Mouse (Mus musculus) left cerebral cortex, adult 2 months (tissue): ENCODE data around the gene Ctnna2. TPM values are rescaled to one million over a fixed set of nuclear protein-coding genes. Genes with fewer than 3 reads are reported as not detected.
A peak's percentile ranks its signal among the peaks of the same experiment; 100 is the strongest.

Experiments used
- DNase-seq, 2 experiments: peaks; one replicate each; pipeline ENCODE4 v3.0.0; 2021 to 2022; ENCODE audit warnings: low spot score in 2 of 2, mixed read lengths in 1 of 2; ENCODE audit errors: extremely low spot score in 1 of 2
- H3K27ac ChIP-seq: fragments of 200-600 bp; 2 replicates; pipeline ENCODE4 v1.8.1; 2022
- H3K4me3 ChIP-seq: fragments of 200-600 bp; 2 replicates; pipeline ENCODE4 v1.8.1; 2022
- CTCF ChIP-seq: fragments of 200-600 bp; IDR thresholded peaks from 2 replicates; pipeline ENCODE4 v1.8.1; 2022; ENCODE audit warnings: antibody characterized with exemption, mild to moderate bottlenecking, moderate library complexity
- intact Hi-C: fragments of 180-260 bp; cut with DNase I; formaldehyde crosslinking; loops from one replicate; pipeline ENCODE4 v1.15.1; 2025
- total RNA-seq, 2 experiments: library from RNA; stranded (reverse); gene quantifications; 2 replicates each; pipeline ENCODE4 v1.2.3; 2021

Gene Ctnna2
- total RNA-seq, 2 experiments from 2014 or later = 112 to 114 TPM

DNA sequence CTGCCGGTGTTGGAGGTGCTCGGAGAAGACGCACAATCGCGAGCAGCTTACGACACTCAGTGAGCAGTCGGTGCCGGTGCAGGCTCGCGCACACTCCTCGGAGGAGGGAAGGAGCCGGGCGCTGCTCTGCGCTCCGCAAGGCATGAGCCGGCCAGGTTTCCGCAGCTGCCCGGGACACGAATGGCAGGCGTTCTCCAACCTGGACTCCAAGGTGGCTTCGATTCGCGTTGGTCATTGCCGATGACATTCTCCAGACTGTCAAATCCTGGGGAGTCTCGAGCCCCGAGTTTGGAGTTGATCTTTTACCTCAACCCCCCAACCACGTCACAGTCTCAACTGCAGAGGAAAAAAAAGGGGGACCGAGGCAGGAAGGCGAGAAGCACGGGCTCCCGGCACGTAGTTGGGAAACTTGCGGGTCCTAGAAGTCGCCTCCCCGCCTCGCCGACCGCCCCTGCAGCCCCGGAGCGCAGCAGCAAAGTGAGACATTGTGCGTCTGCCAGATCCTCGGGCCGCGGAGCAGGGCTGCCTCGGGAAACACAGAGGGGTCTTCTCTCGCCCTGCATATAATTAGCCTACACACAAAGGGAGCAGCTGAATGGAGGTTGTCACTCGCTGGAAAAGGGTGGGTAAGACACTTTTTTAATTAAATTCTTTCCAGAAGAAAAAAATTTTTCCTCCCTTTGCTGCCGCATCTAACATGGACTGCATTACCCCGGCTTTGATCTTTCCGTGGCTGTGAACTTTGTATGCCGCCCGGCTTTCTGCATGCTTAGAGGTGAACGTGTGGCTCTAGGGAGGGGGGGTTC lies 736.7 kb downstream of the Ctnna2 start, which contains the start of gene Lrrtm1:
TSS of gene Lrrtm1 (plus strand) at position 89 of the 806 bp plus-strand sequence.
- Histone ChIP-seq H3K27ac (peak within 1 kb of the TSS; percentile 95), H3K4me3 (peak within 1 kb of the TSS; percentile 74)
- intact Hi-C loops = loop anchor here (5.0 to 10.0 kb wide), 3 partner anchors 202 to 488 kb away; no protein-coding TSS in a partner anchor
- peak; percentile 21 for TF ChIP-seq CTCF
- peak; percentile 80 to 82 for DNase-seq

GRCm38 (mm10) chr6:77240426-77240825 lies 739.1 kb downstream of the Ctnna2 start:
- intact Hi-C loops = loop anchor here (5.0 to 10.0 kb wide), 3 partner anchors 204 to 486 kb away; no protein-coding TSS in a partner anchor
- Histone ChIP-seq H3K4me3 (no peak overlapping the region), H3K27ac (no peak overlapping the region)
- no peak for DNase-seq
- no peak for TF ChIP-seq CTCF

GRCm38 (mm10) chr6:77222849-77223638 lies 756.5 kb downstream of the Ctnna2 start:
- peak overlapping the region; percentile 53 for H3K27ac ChIP-seq
- intact Hi-C loops = no loop called here
- TF ChIP-seq CTCF = no peak
- H3K4me3 ChIP-seq = peak overlapping the region; percentile 13; the same call in 1 of the 2 replicates
- peak; percentile 67 to 70 for DNase-seq

DNA sequence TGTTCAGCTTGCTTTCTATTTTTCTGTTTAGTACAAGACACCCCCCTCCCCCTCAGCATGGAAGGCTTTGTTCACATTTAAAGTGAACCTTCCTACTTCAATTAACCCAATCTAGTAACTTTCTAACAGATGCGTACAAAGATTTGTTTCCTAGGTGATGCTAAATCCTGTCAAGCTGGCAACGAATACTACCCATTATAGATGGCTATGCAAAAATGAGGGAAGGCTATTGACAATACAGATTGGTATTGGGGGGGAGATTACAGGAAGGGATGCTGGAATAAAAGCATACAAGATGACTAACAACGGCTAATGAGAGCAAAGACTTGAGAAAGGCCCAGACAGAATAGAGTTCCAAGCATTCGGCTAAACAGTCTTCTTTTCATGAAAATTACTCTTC lies 758.7 kb downstream of the Ctnna2 start:
- no peak overlapping the region for H3K4me3 ChIP-seq
- intact Hi-C loops = no loop called here
- no peak for TF ChIP-seq CTCF
- H3K27ac ChIP-seq = no peak overlapping the region
- no peak for DNase-seq

DNA sequence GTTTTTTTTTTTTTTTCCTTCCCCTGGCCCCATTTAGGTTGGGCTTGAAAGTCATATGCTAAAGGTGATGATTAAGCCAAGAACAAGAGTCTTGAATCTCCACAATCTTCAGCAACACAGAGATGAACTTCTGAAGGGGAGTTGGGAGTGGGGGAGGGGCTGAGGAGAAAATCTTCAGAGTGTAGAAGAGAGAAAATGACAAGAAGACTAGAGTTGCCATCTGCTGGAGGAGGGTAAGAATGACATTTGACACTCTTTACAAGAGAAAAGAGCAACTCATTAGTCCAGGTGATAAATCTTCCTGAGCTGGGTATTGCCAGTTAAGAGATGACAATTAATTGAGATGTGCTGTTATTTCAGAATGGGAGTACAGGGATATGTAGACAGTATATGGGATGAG lies 760.6 kb downstream of the Ctnna2 start:
- Histone ChIP-seq H3K4me3 (no peak overlapping the region), H3K27ac (peak overlapping the region; percentile 70)
- peak in 1 of 2 experiments; percentile 27 for DNase-seq
- peak; percentile 52 for TF ChIP-seq CTCF
- intact Hi-C loops = no loop called here

DNA sequence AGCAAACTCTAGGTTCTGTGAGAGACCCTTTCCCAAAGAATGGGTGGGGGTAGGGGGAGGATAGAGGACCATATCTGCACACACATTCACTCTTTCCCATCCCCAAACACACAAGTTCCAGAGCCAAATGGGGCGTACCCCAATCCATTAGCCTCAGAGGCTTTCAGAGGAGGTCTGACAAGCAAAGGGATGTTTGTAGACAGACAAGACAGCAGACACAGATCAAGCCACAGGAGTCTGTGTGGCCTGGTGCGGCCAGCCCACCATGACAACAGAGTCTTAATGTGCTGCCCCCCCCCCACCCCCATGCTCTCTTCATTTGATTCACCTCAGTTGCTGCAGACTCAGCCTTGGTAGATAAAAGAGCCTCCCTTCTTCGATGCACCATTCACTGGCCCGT lies 764.2 kb downstream of the Ctnna2 start:
- no peak for TF ChIP-seq CTCF
- H3K27ac ChIP-seq = no peak overlapping the region
- intact Hi-C loops = no loop called here
- H3K4me3 ChIP-seq = no peak overlapping the region
- no peak for DNase-seq

- no peak overlapping the region for H3K4me3 ChIP-seq
- no peak for TF ChIP-seq CTCF
- no peak for DNase-seq
- intact Hi-C loops = no loop called here
- H3K27ac ChIP-seq = no peak overlapping the region
These were observed 765.6 kb downstream of the Ctnna2 start for GRCm38 (mm10) chr6:77213757-77214409.

DNA sequence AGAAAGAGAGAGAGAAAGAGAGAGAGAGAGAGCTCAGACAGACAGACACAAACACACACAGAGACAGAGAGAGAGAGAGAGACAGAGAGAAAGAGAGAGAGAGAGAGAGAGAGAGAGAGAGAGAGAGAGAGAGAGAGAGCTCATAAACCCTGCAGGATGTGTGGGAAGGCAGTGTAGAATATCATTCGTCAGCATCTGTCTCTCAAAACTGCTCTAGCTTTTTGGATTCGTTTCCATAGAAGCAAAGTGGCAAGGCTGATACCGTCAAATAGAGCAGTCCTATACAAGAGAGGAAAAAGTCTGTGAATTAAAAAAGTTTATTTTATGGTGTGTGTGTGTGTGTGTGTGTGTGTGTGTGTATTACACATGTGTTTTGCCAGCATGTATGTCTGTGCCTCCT lies 769.6 kb downstream of the Ctnna2 start:
- intact Hi-C loops = no loop called here
- no peak for TF ChIP-seq CTCF
- no peak overlapping the region for H3K4me3 ChIP-seq
- no peak for DNase-seq
- H3K27ac ChIP-seq = no peak overlapping the region

DNA sequence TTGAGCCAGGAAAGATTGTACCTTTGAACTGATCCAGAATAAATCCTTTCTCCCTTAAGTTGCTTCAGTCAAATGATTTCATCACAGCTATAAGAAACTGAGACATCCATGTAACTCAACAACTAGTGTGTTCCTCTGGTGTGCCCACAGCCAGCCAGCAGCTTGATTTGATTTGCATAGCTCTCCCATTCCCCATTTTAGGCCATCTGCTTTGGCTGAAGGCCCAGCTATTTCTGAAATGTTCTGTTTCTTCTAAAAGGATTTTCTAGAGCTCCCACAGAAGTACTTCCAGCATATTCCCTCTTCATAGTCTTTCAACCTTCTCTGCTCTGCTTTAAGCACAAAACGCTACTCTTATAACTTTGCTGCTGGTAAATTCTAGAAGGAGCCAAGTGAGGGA lies 770.3 kb downstream of the Ctnna2 start:
- DNase-seq = no peak
- no peak for TF ChIP-seq CTCF
- no peak overlapping the region for H3K4me3 ChIP-seq
- peak overlapping the region; percentile 55; the same call in 1 of the 2 replicates for H3K27ac ChIP-seq
- intact Hi-C loops = no loop called here

GRCm38 (mm10) chr6:77199375-77199774 lies 780.1 kb downstream of the Ctnna2 start:
- no peak for TF ChIP-seq CTCF
- no peak for DNase-seq
- Histone ChIP-seq H3K4me3 (no peak overlapping the region), H3K27ac (no peak overlapping the region)
- intact Hi-C loops = no loop called here

- Histone ChIP-seq H3K4me3 (no peak overlapping the region), H3K27ac (no peak overlapping the region)
- no peak for DNase-seq
- TF ChIP-seq CTCF = no peak
- intact Hi-C loops = no loop called here
These were observed 782.8 kb downstream of the Ctnna2 start for GRCm38 (mm10) chr6:77196650-77197049.

DNA sequence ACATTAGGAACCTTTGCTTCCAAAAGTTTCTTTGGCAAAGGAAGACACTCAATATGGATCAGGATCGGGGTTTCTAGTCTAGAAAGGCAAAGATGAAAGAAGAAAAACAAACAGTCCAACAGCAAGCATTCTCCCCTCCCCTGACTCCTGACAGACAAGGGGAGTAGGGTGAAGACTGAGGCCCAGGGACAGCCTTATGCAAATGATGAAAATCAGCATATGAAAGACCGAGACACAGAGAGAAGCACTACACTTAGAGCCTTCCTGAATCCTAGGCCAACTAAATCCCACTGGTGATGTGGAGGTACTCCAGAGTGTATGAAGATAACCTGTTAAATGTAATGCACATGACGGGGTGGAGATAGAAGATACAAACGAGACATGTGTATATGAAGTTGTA lies 787.9 kb downstream of the Ctnna2 start:
- DNase-seq = no peak
- no peak overlapping the region for H3K4me3 ChIP-seq
- intact Hi-C loops = no loop called here
- no peak for TF ChIP-seq CTCF
- no peak overlapping the region for H3K27ac ChIP-seq
